Mouse (Mus musculus) small intestine, adult 2 months (tissue): ENCODE results near the gene Irf1. TPM values are rescaled to one million over a fixed set of nuclear protein-coding genes. Genes with fewer than 3 reads are reported as not detected.

ENCODE experiments used
- H3K27ac ChIP-seq: fragments of 200-500 bp; 2 replicates; pipeline ENCODE4 v1.5.1; 2012; ENCODE audit warnings: low read depth, low read length, control low read depth, inconsistent platforms; ENCODE audit not compliant: insufficient read depth
- H3K27me3 ChIP-seq: fragments of 200-500 bp; 2 replicates; pipeline ENCODE4 v1.6.1; 2012; ENCODE audit warnings: mild to moderate bottlenecking, moderate library complexity, low read length, inconsistent platforms; ENCODE audit not compliant: control insufficient read depth, insufficient read depth
- H3K36me3 ChIP-seq: fragments of 200-500 bp; 2 replicates; pipeline ENCODE4 v1.6.1; 2012; ENCODE audit warnings: mild to moderate bottlenecking, low read length, control low read depth, inconsistent platforms; ENCODE audit not compliant: control insufficient read depth, insufficient read depth
- H3K4me1 ChIP-seq: fragments of 200-500 bp; 2 replicates; pipeline ENCODE4 v1.6.1; 2012; ENCODE audit warnings: low read length, inconsistent platforms, mixed read lengths; ENCODE audit not compliant: control insufficient read depth, insufficient read depth, insufficient read length
- H3K4me3 ChIP-seq: fragments of 200-500 bp; 2 replicates; pipeline ENCODE4 v1.5.1; 2012; ENCODE audit warnings: low read depth, mild to moderate bottlenecking, control low read depth, inconsistent platforms, low read length, moderate library complexity
- CTCF ChIP-seq: fragments of 200-500 bp; IDR thresholded peaks from 2 replicates; pipeline ENCODE4 v1.5.1; 2012; ENCODE audit warnings: low read depth, mild to moderate bottlenecking, control low read depth, inconsistent platforms, low read length, moderate library complexity, mixed read lengths; ENCODE audit not compliant: insufficient replicate concordance, insufficient read length; ENCODE audit errors: extremely low read depth
- POLR2A ChIP-seq: fragments of 200-500 bp; IDR thresholded peaks from 2 replicates; pipeline ENCODE4 v1.6.1; 2012; ENCODE audit warnings: low read depth, mild to moderate bottlenecking, control low read depth, inconsistent platforms, low read length, moderate library complexity
- WGBS: fragments of 180-500 bp; shearing (Covaris S2); methylation state at CpG from one replicate; pipeline ENCODE4 v1.1.7; 2018; 5-methylcytosine and 5-hydroxymethylcytosine counted together
- polyA plus RNA-seq: library from polyadenylated mRNA; depleted of rRNA; stranded (reverse); fragments of >200 nt; gene quantifications from 2 replicates; pipeline ENCODE4 v1.2.3, GENCODE M21; 2012

Irf1 gene
- polyA plus RNA-seq, 1 experiment = 233 TPM

DNA sequence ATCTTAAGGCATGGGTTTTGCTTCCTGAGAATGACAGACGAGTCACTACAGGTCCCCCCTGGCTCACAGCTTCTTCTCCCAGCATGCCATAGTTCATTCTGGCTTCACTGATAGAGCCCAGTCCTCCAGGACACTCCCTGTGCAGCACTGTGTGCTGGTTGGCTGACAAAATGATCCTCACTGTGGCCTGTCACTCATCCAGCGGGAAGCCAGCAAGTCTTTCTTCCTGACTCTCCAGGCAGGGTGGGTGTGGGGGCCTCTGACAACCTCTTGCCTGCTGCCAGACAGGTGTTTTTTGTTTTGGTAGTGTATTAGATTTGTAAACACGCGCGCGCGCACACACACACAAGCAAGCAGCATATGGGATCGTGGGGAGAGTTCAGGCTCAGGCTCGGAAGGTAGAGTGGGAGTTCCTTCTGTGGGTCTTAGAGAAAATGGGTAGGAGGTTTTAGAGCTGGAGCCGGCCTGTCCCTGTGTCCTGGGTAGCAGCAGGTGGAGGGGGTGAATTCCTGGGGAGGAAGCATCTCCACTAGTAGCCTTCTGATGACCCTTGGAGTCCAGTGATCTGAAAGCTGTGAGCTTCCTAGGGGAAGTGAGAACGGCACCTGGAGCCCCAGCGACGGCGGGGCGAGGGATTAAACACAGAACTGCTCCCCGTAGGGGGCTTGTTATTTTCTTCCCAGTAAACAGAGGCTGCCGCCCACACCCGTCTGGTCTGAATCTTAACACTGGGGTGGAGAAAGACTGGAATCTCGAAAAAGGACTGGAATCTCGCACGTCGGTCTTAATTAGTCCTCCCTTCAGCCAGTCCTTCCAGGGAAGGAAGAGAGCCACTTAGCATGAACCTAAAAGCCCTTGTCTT, 10.0 kb upstream of the Irf1 start:
- H3K36me3 ChIP-seq = no peaks in the 10 kb centered on the region
- peak overlapping the region; percentile 27 for H3K4me3 ChIP-seq
- no peaks in the 10 kb centered on the region for H3K27me3 ChIP-seq
- TF ChIP-seq POLR2A (no peak; the same call in 1 of the 2 replicates), CTCF (no peak)
- H3K4me1 ChIP-seq = peaks cover 58% of the 10 kb centered on the region
- 35% methylated on average over 22 of the region's 22 CpGs for WGBS
- H3K27ac ChIP-seq = peak overlapping the region; percentile 99

DNA sequence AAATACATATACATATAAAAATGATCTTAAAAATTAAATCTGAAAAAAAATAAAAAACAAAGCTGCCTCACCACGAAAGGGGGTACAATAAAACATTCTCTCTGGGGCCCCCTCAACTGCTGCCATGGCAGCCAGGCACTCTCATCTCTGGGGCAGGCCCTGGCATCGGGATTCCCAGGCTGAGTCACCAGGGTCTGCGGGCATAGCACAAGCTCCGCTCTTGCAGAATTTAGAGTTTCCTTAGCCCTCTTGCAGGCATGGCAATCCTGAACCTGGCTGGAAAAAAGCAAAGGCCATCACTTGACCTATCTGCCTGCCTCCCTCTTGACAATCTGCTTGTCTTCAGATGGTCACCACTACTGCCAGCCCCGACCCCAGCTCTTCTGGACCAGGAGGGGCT, 8.5 kb upstream of the Irf1 start:
- H3K27ac ChIP-seq = peak overlapping the region; percentile 99
- H3K27me3 ChIP-seq = no peaks in the 10 kb centered on the region
- H3K36me3 ChIP-seq = no peaks in the 10 kb centered on the region
- TF ChIP-seq POLR2A = no peak
- no peak for TF ChIP-seq CTCF
- 79% methylated on average over 5 of the region's 5 CpGs for WGBS
- peaks cover 63% of the 10 kb centered on the region for H3K4me1 ChIP-seq
- no peak overlapping the region for H3K4me3 ChIP-seq

DNA sequence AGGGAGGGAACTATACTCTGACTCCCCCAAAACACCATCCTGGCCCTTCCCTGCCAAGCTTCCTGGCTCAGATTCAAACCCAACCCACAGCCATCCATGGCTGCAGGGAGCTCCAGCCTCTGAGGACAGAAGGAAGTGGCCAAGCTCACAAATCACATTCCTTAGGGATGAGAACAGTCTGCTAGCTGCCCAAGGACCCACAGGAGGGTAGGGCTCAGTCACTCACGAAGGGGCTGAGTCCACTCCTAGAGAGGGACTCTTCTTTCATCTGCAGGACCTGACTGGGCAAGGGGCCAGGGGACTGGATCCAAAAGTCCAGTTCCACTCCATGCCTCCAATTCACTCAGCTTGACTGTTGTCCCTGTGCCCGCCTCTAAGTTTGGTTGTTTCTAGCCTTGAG, 8.0 kb upstream of the Irf1 start:
- no peaks in the 10 kb centered on the region for H3K27me3 ChIP-seq
- H3K36me3 ChIP-seq = no peaks in the 10 kb centered on the region
- H3K4me3 ChIP-seq = no peak overlapping the region
- H3K4me1 ChIP-seq = peaks cover 58% of the 10 kb centered on the region
- peak overlapping the region; percentile 99 for H3K27ac ChIP-seq
- 18% methylated on average over 2 of the region's 2 CpGs for WGBS
- TF ChIP-seq POLR2A (no peak), CTCF (no peak)

DNA sequence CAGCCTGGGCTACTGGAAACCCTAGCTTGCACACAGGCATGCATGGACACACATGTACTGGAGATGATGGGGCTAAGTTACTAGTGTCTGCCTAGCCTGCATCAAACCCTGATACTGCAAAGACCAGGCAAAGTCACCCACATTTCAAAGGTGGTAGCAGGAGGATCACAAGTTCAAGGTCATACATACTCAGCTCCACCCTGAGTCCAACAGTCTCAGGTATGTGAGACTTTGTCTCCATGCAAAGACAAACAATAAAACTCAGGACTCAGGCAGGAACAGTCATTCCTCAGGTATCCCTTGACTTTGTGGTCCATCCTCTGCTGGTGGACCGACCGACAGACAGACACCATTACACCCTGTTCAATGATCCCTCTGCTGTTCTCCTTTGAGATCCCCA, 7.4 kb upstream of the Irf1 start:
- peak overlapping the region; percentile 62 for H3K4me3 ChIP-seq

DNA sequence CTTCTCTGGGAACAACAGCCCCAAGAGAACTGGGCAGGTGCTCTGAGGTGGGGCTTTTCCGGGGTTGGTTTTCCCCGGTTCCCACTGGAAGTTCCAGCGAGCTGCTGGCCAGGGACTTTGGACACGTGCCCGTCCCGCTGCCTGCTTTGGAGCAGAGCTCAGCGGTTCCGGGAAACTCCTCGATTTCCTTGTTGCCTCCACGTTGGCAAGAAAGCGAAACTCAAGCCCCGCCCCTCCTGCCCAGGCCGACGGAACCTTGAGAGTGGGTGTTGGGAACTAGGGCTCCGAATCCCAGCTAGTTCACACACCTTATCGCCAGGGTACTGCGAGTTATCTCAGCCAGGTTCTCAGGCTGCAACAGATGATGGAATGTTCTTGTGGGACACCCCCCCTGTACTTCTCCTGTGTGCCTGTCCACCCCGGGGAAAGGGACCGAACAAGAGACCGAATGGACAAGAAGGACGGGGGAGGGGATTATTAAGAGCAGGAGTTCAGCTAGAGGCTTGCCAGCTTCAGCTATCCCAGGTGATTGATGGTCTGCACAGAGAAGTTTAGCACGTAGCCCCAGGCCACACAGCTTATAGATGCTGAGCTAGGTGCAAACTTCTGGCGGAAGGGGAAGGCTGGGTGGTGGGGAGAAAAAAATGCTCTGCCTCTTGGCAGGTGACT, 6.9 kb upstream of the Irf1 start:
- WGBS = under 1% methylated on average over 23 of the region's 23 CpGs
- peak overlapping the region; percentile 62 for H3K4me3 ChIP-seq
- H3K4me1 ChIP-seq = peaks cover 58% of the 10 kb centered on the region
- TF ChIP-seq CTCF = no peak
- TF ChIP-seq POLR2A = peak; percentile 21; the same call in 1 of the 2 replicates
- H3K36me3 ChIP-seq = no peaks in the 10 kb centered on the region
- H3K27me3 ChIP-seq = no peaks in the 10 kb centered on the region
- H3K27ac ChIP-seq = peak overlapping the region; percentile 99

More for the DNA sequence above, 7.4 kb upstream of the Irf1 start:
- Histone ChIP-seq H3K4me1 (peaks cover 58% of the 10 kb centered on the region), H3K36me3 (no peaks in the 10 kb centered on the region), H3K27me3 (no peaks in the 10 kb centered on the region), H3K27ac (peak overlapping the region; percentile 99)
- 6% methylated on average over 2 of the region's 2 CpGs for WGBS
- no peak for TF ChIP-seq POLR2A
- TF ChIP-seq CTCF = no peak

DNA sequence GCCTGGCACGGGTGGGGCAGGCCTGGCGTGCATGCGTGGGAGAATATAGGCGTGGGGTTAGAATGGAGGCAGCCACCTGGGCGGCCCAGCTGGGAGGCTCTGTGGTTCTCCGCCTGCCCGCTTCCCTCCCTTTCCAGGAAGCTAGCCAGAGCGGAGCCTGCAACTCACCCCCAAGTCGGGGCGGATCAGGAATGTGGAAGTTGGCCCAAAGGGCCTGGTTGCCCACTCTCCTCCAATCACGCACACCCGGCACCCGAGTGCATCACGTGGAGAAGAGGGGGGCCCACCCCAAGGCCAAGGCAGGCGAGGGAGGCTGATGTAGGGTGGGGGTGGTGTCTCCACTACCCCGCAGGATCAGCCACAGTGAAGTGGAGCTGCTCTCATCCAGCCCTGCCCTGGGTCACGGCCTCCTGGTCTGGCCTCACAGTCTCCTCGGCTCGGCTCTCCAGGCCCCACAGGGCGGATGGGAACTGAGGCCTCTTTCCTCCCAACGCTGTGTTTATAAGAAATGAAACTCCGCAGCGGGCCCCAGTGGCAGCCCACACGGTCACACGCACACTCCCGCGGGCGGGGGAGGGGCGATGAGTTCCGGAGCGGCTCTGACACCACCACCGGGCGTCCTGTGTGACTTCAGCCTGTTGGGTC, 6.2 kb upstream of the Irf1 start:
- peaks cover 51% of the 10 kb centered on the region for H3K4me1 ChIP-seq
- H3K4me3 ChIP-seq = peak overlapping the region; percentile 62
- under 1% methylated on average over 33 of the region's 33 CpGs for WGBS

More for the DNA sequence above, 6.2 kb upstream of the Irf1 start:
- H3K36me3 ChIP-seq = no peaks in the 10 kb centered on the region
- TF ChIP-seq POLR2A = peak; percentile 78
- TF ChIP-seq CTCF = peak; percentile 37; the same call in 1 of the 2 replicates
- no peaks in the 10 kb centered on the region for H3K27me3 ChIP-seq
- H3K27ac ChIP-seq = peak overlapping the region; percentile 99
